Mouse (Mus musculus) limb, embryonic 11.5 days (tissue): Measurements from ENCODE around the gene Acsl3. TPM values are rescaled to one million over a fixed set of nuclear protein-coding genes. Genes with fewer than 3 reads are reported as not detected.

ENCODE experiments used
- ATAC-seq: fragments of 200-750 bp; cut with Nextera tagmentation; 2 replicates; pipeline ENCODE4 v1.8.0; 2017; ENCODE audit warnings: low read depth; ENCODE audit not compliant: insufficient number of reproducible peaks, low FRiP score, low TSS enrichment
- DNase-seq: peaks from one replicate; pipeline ENCODE4 v3.0.0-alpha.2; 2015; ENCODE audit warnings: low spot score
- H3K27ac ChIP-seq: fragments of 300-500 bp; sonication (generic); replicated peaks from 2 replicates; pipeline ENCODE4 v1.5.1; 2014; ENCODE audit warnings: low read depth, mild to moderate bottlenecking, low read length
- H3K27me3 ChIP-seq: fragments of 300-500 bp; sonication (generic); 2 replicates; pipeline ENCODE4 v1.6.1; 2014; ENCODE audit warnings: mild to moderate bottlenecking, low read length, mixed read lengths; ENCODE audit not compliant: control insufficient read depth, insufficient read depth
- H3K36me3 ChIP-seq: fragments of 300-500 bp; sonication (generic); 2 replicates; pipeline ENCODE4 v1.6.1; 2014; ENCODE audit warnings: mild to moderate bottlenecking, low read length, moderate library complexity, mixed read lengths; ENCODE audit not compliant: control insufficient read depth, insufficient read depth
- H3K4me1 ChIP-seq: fragments of 300-500 bp; sonication (generic); 2 replicates; pipeline ENCODE4 v1.6.1; 2014; ENCODE audit warnings: low read length, mixed read lengths; ENCODE audit not compliant: control insufficient read depth, insufficient read depth
- H3K4me2 ChIP-seq: fragments of 300-500 bp; sonication (generic); 2 replicates; pipeline ENCODE4 v1.6.1; 2014; ENCODE audit warnings: low read depth, mild to moderate bottlenecking, moderate library complexity; ENCODE audit not compliant: severe bottlenecking
- H3K4me3 ChIP-seq: fragments of 300-500 bp; sonication (generic); 2 replicates; pipeline ENCODE4 v1.5.1; 2014; ENCODE audit warnings: low read depth, low read length
- H3K9ac ChIP-seq: fragments of 300-500 bp; sonication (generic); 2 replicates; pipeline ENCODE4 v1.6.1; 2014; ENCODE audit warnings: mild to moderate bottlenecking, low read length
- H3K9me3 ChIP-seq: fragments of 300-500 bp; sonication (generic); 2 replicates; pipeline ENCODE4 v1.6.1; 2016; ENCODE audit warnings: low read length; ENCODE audit not compliant: control insufficient read depth
- WGBS: fragments of 180-500 bp; shearing (Covaris S2); extraction: QIAGEN DNeasy Blood & Tissue Kit; methylation state at CpG from one replicate; pipeline ENCODE4 v1.1.7; 2014; 5-methylcytosine and 5-hydroxymethylcytosine counted together
- polyA plus RNA-seq: library from polyadenylated mRNA; unstranded; fragments of >200 nt; fragmentation: Nextera tagmentation; extraction: Ambion mirVana; gene quantifications from 2 replicates; pipeline ENCODE4 v1.2.1, GENCODE M21; 2014

The Acsl3 gene
- polyA plus RNA-seq, 1 experiment from 2014 or later = 85.6 TPM

GRCm38 (mm10) chr1:78664326-78664725 is 6.7 kb downstream of the Acsl3 start:
- ATAC-seq = no peak
- Histone ChIP-seq H3K36me3 (peaks cover 12% of the 10 kb centered on the region), H3K9ac (no peak overlapping the region), H3K9me3 (no peaks in the 10 kb centered on the region), H3K27ac (no peak overlapping the region), H3K27me3 (no peaks in the 10 kb centered on the region), H3K4me3 (no peak overlapping the region), H3K4me2 (no peak overlapping the region), H3K4me1 (peaks cover 5% of the 10 kb centered on the region)
- 93% methylated on average over 4 of the region's 4 CpGs for WGBS
- no peak for DNase-seq

DNA sequence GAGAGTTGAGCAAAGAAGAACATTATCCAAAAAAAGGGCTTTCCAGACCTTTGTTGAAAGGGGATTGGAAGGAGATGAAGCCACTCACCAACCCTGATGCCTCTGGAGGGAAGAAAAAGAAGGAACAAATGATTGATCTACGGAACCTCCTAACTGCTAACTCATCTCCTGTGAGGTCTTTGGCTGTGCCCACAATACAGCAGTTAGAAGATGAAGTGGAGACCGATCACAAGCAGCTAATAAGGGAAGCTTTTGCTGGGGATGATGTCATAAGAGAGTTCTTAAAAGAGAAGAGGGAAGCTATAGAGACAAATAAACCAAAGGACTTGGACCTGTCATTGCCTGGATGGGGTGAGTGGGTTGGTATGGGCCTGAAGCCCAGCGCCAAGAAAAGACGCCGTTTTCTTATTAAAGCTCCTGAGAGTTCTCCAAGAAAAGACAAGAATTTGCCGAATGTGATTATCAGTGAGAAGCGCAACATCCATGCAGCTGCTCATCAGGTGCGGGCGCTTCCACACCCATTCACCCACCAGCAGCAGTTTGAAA is 8.4 kb downstream of the Acsl3 start:
- Histone ChIP-seq H3K4me1 (no peaks in the 10 kb centered on the region), H3K9ac (no peak overlapping the region), H3K27me3 (no peaks in the 10 kb centered on the region), H3K9me3 (no peaks in the 10 kb centered on the region), H3K36me3 (peaks cover 12% of the 10 kb centered on the region), H3K27ac (no peak overlapping the region), H3K4me2 (no peak overlapping the region), H3K4me3 (no peak overlapping the region)
- 96% methylated on average over 9 of the region's 9 CpGs for WGBS
- no peak for DNase-seq
- ATAC-seq = no peak

DNA sequence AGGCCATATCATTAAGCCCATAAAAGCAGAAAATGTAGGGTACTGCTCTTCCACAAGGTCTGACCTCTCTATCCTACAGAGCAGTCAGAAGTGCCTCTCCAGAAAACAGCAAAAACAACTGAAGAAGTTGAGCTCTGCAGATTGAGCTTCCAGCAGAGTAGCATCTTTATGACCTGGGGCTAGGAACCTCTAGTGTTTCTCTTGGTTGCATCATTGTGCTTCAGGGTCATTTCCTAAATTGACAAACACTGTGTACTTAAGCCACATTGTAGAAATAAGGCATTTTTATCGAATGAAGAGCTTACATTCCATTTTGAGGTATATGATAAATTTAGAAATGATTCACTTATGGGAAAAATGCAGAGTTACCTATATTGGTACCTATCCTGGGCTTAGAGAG is 9.0 kb downstream of the Acsl3 start:
- peaks cover 12% of the 10 kb centered on the region for H3K36me3 ChIP-seq
- ATAC-seq (no peak), DNase-seq (no peak)
- WGBS = 92% methylated on average over 1 of the region's 1 CpGs
- no peaks in the 10 kb centered on the region for H3K4me1 ChIP-seq
- H3K4me3 ChIP-seq = no peak overlapping the region
- H3K27ac ChIP-seq = no peak overlapping the region
- no peak overlapping the region for H3K4me2 ChIP-seq
- H3K9ac ChIP-seq = no peak overlapping the region
- H3K27me3 ChIP-seq = no peaks in the 10 kb centered on the region
- H3K9me3 ChIP-seq = no peaks in the 10 kb centered on the region

DNA sequence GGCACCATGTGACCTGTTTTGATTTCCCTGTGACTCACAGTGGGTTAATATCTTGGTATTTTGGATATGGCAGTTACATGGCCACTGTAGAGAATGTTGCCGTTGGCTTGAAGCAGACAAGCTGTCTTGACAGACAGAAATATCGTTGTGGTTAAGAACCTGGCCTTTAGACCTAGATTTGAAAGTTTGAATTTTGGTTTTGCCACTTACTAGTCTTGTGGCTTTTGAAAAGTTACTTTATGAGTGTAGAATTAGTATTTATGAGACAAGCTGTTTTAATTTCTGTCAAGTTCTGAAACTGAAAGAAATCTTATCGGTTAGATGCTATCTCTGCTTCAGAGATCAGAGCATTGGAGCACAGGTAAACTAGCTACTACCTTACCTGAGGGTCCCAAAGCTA is 24.7 kb downstream of the Acsl3 start:
- Histone ChIP-seq H3K27me3 (no peaks in the 10 kb centered on the region), H3K36me3 (no peaks in the 10 kb centered on the region), H3K9ac (no peak overlapping the region), H3K9me3 (no peaks in the 10 kb centered on the region), H3K4me3 (no peak overlapping the region), H3K4me2 (no peak overlapping the region), H3K27ac (no peak overlapping the region), H3K4me1 (no peaks in the 10 kb centered on the region)
- no peak for ATAC-seq
- DNase-seq = no peak
- 98% methylated on average over 3 of the region's 3 CpGs for WGBS

GRCm38 (mm10) chr1:78684128-78684527 is 26.5 kb downstream of the Acsl3 start:
- no peak for DNase-seq
- 78% methylated on average over 8 of the region's 8 CpGs for WGBS
- H3K9me3 ChIP-seq = no peaks in the 10 kb centered on the region
- H3K27me3 ChIP-seq = no peaks in the 10 kb centered on the region
- no peak overlapping the region for H3K9ac ChIP-seq
- no peaks in the 10 kb centered on the region for H3K36me3 ChIP-seq
- no peak overlapping the region for H3K4me3 ChIP-seq
- ATAC-seq = no peak
- no peak overlapping the region for H3K4me2 ChIP-seq
- no peaks in the 10 kb centered on the region for H3K4me1 ChIP-seq
- no peak overlapping the region for H3K27ac ChIP-seq

GRCm38 (mm10) chr1:78686872-78687271 is 29.2 kb downstream of the Acsl3 start:
- no peaks in the 10 kb centered on the region for H3K27me3 ChIP-seq
- H3K9ac ChIP-seq = no peak overlapping the region
- H3K4me2 ChIP-seq = no peak overlapping the region
- H3K4me3 ChIP-seq = no peak overlapping the region
- H3K9me3 ChIP-seq = no peaks in the 10 kb centered on the region
- DNase-seq (no peak), ATAC-seq (no peak)
- no peaks in the 10 kb centered on the region for H3K36me3 ChIP-seq
- H3K27ac ChIP-seq = no peak overlapping the region
- no peaks in the 10 kb centered on the region for H3K4me1 ChIP-seq

- no peaks in the 10 kb centered on the region for H3K27me3 ChIP-seq
- H3K36me3 ChIP-seq = 0 out of 2 replicates have a peak, but pooled peaks cover 2% of the 10 kb centered on the region
- H3K27ac ChIP-seq = no peak overlapping the region
- no peak overlapping the region for H3K4me2 ChIP-seq
- H3K4me3 ChIP-seq = no peak overlapping the region
- H3K4me1 ChIP-seq = no peaks in the 10 kb centered on the region
- DNase-seq (no peak), ATAC-seq (no peak)
- no peak overlapping the region for H3K9ac ChIP-seq
- WGBS = 95% methylated on average over 7 of the region's 7 CpGs
- no peaks in the 10 kb centered on the region for H3K9me3 ChIP-seq
Observed at GRCm38 (mm10) chr1:78688149-78688548, 30.5 kb downstream of the Acsl3 start.

DNA sequence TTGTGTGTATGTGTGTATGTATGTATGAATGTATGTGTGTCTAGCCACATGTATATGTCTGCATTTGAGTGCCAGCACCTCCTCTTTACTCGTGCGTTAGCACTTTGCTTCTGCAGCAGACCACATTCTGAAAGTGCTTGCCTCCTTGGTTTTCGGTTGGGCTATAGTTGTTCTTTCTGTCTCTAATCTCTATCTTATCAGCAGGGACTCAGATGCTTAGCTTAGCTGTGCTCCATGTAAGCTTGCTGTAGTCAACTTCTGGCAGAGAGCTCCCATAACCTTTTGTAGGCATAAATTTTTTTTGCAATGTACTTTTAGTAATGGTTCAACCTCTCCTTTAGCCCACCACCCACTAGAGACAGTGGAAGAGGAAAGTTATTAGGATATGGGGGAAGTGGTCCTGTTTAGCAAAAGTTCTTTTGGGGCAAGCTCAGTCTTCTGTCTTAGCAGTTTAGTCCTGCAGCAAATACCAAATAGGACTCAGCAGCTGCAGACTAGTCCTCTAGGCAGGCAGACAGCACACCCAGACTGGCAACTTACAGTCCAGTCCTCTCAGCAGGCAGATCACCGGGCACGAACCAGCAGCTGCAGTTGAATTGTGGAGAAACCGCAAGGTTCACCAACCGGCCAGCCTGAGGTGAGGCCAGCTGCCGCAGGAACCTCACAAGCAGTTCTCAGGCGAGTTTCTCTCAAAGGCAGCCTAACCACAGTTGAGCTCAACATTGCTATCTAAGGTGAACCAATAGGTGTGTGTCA is 37.1 kb downstream of the Acsl3 start:
- Histone ChIP-seq H3K4me1 (no peaks in the 10 kb centered on the region), H3K27ac (no peak overlapping the region), H3K36me3 (peaks cover 8% of the 10 kb centered on the region), H3K4me3 (no peak overlapping the region), H3K9ac (no peak overlapping the region), H3K9me3 (no peaks in the 10 kb centered on the region), H3K27me3 (no peaks in the 10 kb centered on the region), H3K4me2 (no peak overlapping the region)
- DNase-seq (no peak), ATAC-seq (no peak)
- WGBS = 91% methylated on average over 9 of the region's 9 CpGs

- Histone ChIP-seq H3K27me3 (no peaks in the 10 kb centered on the region), H3K9me3 (no peaks in the 10 kb centered on the region), H3K36me3 (peaks cover 12% of the 10 kb centered on the region), H3K27ac (no peak overlapping the region), H3K4me2 (no peak overlapping the region), H3K9ac (no peak overlapping the region), H3K4me1 (no peaks in the 10 kb centered on the region), H3K4me3 (no peak overlapping the region)
- no peak for ATAC-seq
- DNase-seq = no peak
- WGBS = 92% methylated on average over 2 of the region's 2 CpGs
Observed at GRCm38 (mm10) chr1:78696305-78696704, 38.7 kb downstream of the Acsl3 start.
